Mouse (Mus musculus) lung, adult 10 weeks (tissue): ENCODE measurements around the gene Eddm3b. TPM values are rescaled to one million over a fixed set of nuclear protein-coding genes. Genes with fewer than 3 reads are reported as not detected.

Source experiments
- polyA plus RNA-seq: library from polyadenylated mRNA; stranded (reverse); fragments of 350-450 nt; fragmentation: Illumina TruSeq; extraction: RNeasy Lipid Tissue Mini Kit (QIAGEN cat#74804); gene quantifications from one replicate; pipeline ENCODE4 v1.2.3, GENCODE M21; 2014; ENCODE audit warnings: low read depth, low replicate concordance; ENCODE audit not compliant: insufficient read depth

The Eddm3b gene
- not detected for polyA plus RNA-seq

GRCm38 (mm10) chr14:51113916-51114560 is at the start of gene Eddm3b:
Gene Eddm3b, plus strand, starts transcription at chr14:51114426.

GRCm38 (mm10) chr14:51074335-51074734 is 39.9 kb upstream of the Eddm3b start, which contains the start of gene Olfr750:
Gene Olfr750, minus strand, starts transcription at chr14:51074435.

GRCm38 (mm10) chr14:51090921-51091900 is 23.0 kb upstream of the Eddm3b start, which contains the start of the genes Rnase4 and Ang:
Gene Rnase4, plus strand, starts transcription at chr14:51091077.
Gene Ang, plus strand, starts transcription at chr14:51091150.

GRCm38 (mm10) chr14:51146685-51147084 is 32.5 kb downstream of the Eddm3b start, which contains the start of gene Rnase1:
Gene Rnase1, minus strand, starts transcription at chr14:51146785.

GRCm38 (mm10) chr14:51161976-51162375 is 47.8 kb downstream of the Eddm3b start, which contains the start of gene Rnase2b:
Gene Rnase2b, plus strand, starts transcription at chr14:51162260.

Other genes with a start within 250 kb of the Eddm3b start
- gene Tep1, start 243.9 kb upstream of the Eddm3b start, polyA plus RNA-seq: 24.0 TPM
- gene Klhl33, start 216.9 kb upstream of the Eddm3b start, polyA plus RNA-seq: 0.58 TPM
- gene Osgep, start 189.5 kb upstream of the Eddm3b start, polyA plus RNA-seq: 62.6 TPM
- 29.3 TPM for gene Apex1, start 189.5 kb upstream of the Eddm3b start, polyA plus RNA-seq
- gene Pip4p1, start 183.6 kb upstream of the Eddm3b start, polyA plus RNA-seq: 40.5 TPM
- 75.4 TPM for gene Pnp, start 183.3 kb upstream of the Eddm3b start, polyA plus RNA-seq
- gene Gm49342, start 169.9 kb upstream of the Eddm3b start, polyA plus RNA-seq: 28.1 TPM
- gene Pnp2, start 158.4 kb upstream of the Eddm3b start, polyA plus RNA-seq: 1.7 TPM
- not detected for gene Rnase10, start 106.7 kb upstream of the Eddm3b start, polyA plus RNA-seq
- not detected for gene Rnase9, start 72.6 kb upstream of the Eddm3b start, polyA plus RNA-seq
- not detected for gene Rnase11, start 64.3 kb upstream of the Eddm3b start, polyA plus RNA-seq
- not detected for gene Rnase12, start 56.8 kb upstream of the Eddm3b start, polyA plus RNA-seq
- 1.1 TPM for gene Olfr750, start 40.0 kb upstream of the Eddm3b start, polyA plus RNA-seq
- 581 TPM for gene Rnase4, start 23.3 kb upstream of the Eddm3b start, polyA plus RNA-seq
- 75.0 TPM for gene Ang, start 23.3 kb upstream of the Eddm3b start, polyA plus RNA-seq
- 18.2 TPM for gene Rnase6, start 9.5 kb downstream of the Eddm3b start, polyA plus RNA-seq
- gene Rnase1, start 32.4 kb downstream of the Eddm3b start, polyA plus RNA-seq: not detected
- not detected for gene Rnase2b, start 47.8 kb downstream of the Eddm3b start, polyA plus RNA-seq
- not detected for gene Ang2, start 84.7 kb downstream of the Eddm3b start, polyA plus RNA-seq
- not detected for gene Ear14, start 89.0 kb downstream of the Eddm3b start, polyA plus RNA-seq
- not detected for gene Rnase2a, start 141.7 kb downstream of the Eddm3b start, polyA plus RNA-seq
- gene Gm7247, start 247.3 kb downstream of the Eddm3b start, polyA plus RNA-seq: not detected